Mouse (Mus musculus): ENCODE results near the gene Slc35c1. TPM values are rescaled to one million over a fixed set of nuclear protein-coding genes. Genes with fewer than 3 reads are reported as not detected.

Gene Slc35c1
- total RNA-seq, 2 experiments from 2014 or later = 18.2 to 18.4 TPM

DNA sequence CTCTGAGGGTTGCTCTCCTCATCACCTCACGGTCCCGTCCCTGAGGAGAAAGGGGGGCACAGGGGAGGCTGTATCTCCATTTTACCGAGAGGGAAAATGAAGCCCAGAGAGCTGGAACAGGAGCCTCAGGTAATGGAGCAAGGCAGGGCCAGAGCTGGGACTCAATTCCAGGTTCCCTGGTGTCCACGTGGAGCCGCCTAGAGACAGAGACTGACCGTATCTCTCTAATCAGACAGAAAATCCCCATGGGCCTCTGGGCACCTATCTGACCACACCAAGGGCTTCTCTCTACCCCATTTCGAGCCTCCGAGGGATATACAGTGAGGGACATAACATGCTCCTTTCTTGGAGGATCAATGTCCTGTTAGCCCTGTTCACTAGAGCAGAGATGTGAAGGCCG is 37.2 kb downstream of the Slc35c1 start:
- intact Hi-C loops (cut with DNase I) = no loop called here

GRCm38 (mm10) chr2:92422388-92423135 is 37.8 kb downstream of the Slc35c1 start:
- intact Hi-C loops (cut with DNase I) = no loop called here
- no peak for DNase-seq (ENCODE audit: low spot score in 2 of 2)

More for the DNA sequence above, 37.2 kb downstream of the Slc35c1 start:
- DNase-seq (ENCODE audit: low spot score in 2 of 2) = no peak

GRCm38 (mm10) chr2:92421723-92422387 is 38.5 kb downstream of the Slc35c1 start:
- intact Hi-C loops (cut with DNase I) = no loop called here
- no peak for DNase-seq (ENCODE audit: low spot score in 2 of 2)

GRCm38 (mm10) chr2:92411705-92412104 is 48.6 kb downstream of the Slc35c1 start:
- intact Hi-C loops (cut with DNase I) = no loop called here
- DNase-seq (ENCODE audit: low spot score in 2 of 2) = no peak

GRCm38 (mm10) chr2:92408309-92409045 is 51.9 kb downstream of the Slc35c1 start:
- no peak for DNase-seq (ENCODE audit: low spot score in 2 of 2)
- intact Hi-C loops (cut with DNase I) = no loop called here

- intact Hi-C loops (cut with DNase I) = no loop called here
- no peak for DNase-seq (ENCODE audit: low spot score in 2 of 2)
Observed at GRCm38 (mm10) chr2:92405687-92406086, 54.7 kb downstream of the Slc35c1 start.

DNA sequence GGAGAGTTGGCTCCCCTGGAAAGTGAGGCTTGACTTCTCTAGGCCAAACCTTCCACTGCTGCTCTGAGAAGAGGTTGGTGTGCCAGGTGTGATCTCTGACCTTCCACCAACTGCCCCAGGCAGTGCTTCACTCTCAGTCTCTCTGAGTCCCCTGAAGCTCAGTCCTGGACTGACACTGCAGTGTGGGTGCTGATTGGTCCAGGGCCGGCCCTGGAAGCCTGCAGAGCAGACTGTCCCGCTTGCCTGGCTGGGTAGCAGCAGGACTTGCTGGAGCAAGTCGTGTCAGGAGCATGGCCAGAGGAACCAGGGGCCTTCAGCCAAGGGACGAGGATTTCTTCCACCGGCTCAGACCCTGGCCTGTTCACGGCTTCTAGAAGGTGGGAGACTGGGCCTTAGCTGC is 55.6 kb downstream of the Slc35c1 start:
- intact Hi-C loops (cut with DNase I) = no loop called here

DNA sequence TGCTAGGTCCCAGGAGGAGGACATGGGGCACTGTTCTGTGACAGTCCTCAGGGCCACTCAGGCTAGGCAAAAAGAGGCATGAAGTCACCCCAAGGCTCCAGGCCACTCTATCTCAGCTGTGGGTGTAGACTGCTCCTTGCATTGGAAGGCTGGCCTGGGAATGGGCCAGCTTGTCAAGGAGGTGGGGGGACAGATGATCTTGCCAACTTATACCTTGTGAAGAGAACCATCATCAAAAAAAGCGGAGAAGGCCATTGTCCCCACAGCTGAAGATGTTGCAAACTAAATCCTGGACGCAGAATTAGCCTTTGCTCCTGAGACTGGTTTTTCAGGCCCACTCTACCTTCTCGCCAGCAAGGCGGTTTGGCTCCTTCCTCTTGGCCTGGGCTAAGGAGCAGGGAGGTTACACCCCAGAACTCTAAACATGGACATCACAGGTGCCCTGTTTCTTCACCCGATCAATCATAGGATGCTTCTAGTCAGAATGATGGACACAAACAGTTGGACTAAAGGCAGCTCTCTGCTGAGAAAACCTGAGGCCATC is 56.5 kb downstream of the Slc35c1 start:
- DNase-seq (ENCODE audit: low spot score in 2 of 2) = no peak
- intact Hi-C loops (cut with DNase I) = no loop called here

More for the DNA sequence above, 55.6 kb downstream of the Slc35c1 start:
- DNase-seq (ENCODE audit: low spot score in 2 of 2) = no peak

Other genes starting within 250 kb of the Slc35c1 start
- 10 to 100 TPM; 31.1 to 35.5 TPM for gene Pex16, start 85.9 kb downstream of the Slc35c1 start, total RNA-seq (2021)
- gene Large2, start 85.7 kb downstream of the Slc35c1 start, total RNA-seq (2021) = under 1 TPM; 0.62 to 0.80 TPM
- gene 1700029I15Rik, start 78.0 kb downstream of the Slc35c1 start, total RNA-seq (2021) = 1 to 10 TPM; 3.4 to 4.4 TPM
- 100 to 1,000 TPM; 374 to 376 TPM for gene Mapk8ip1, start 59.3 kb downstream of the Slc35c1 start, total RNA-seq (2021)
- gene Cry2, start 26.5 kb downstream of the Slc35c1 start, total RNA-seq (2021) = 100 to 1,000 TPM; 110 to 113 TPM
- 100 to 1,000 TPM; 240 to 269 TPM for gene Chst1, start 139.2 kb upstream of the Slc35c1 start, total RNA-seq (2021)

Measured in left cerebral cortex, postnatal 25 days (tissue).